Mouse (Mus musculus) neutrophil, adult 5-6 weeks (primary cell): Measurements from ENCODE around the gene Ap4m1. TPM values are rescaled to one million over a fixed set of nuclear protein-coding genes. Genes with fewer than 3 reads are reported as not detected.
A peak's percentile ranks its signal among the peaks of the same experiment; 100 is the strongest.
"Not testable (repeated sequence)": the region's sequence is repeated elsewhere in the genome, so short reads cannot be mapped to it uniquely, and the experiment has no call there.

ENCODE experiments used
- ATAC-seq: fragments of 151-379, 151-347 bp; 2 replicates; pipeline ENCODE4 v1.8.0; 2017; ENCODE audit warnings: mild to moderate bottlenecking, moderate TSS enrichment; ENCODE audit not compliant: insufficient number of reproducible peaks, poor library complexity, low FRiP score, severe bottlenecking; ENCODE audit errors: extremely low read depth
- total RNA-seq: library from RNA; stranded (forward); fragments of 200-1000 nt; gene quantifications from 2 replicates; pipeline ENCODE4 v1.2.3, GENCODE M21; 2017

Ap4m1 gene
- total RNA-seq, 1 experiment from 2014 or later = 18.4 TPM

- ATAC-seq = peak; percentile 62; the same call in 1 of the 2 replicates
Observed at GRCm38 (mm10) chr5:138193771-138194727, 22.2 kb downstream of the Ap4m1 start, which contains the start of gene Mblac1. Gene Mblac1, plus strand, starts transcription at chr5:138194314.

GRCm38 (mm10) chr5:138194755-138195345 lies 23.0 kb downstream of the Ap4m1 start:
- ATAC-seq = no peak

GRCm38 (mm10) chr5:138195463-138195862 lies 23.7 kb downstream of the Ap4m1 start:
- ATAC-seq = no peak

GRCm38 (mm10) chr5:138199576-138199975 lies 27.8 kb downstream of the Ap4m1 start:
- ATAC-seq = no peak

- no peak for ATAC-seq
Observed at GRCm38 (mm10) chr5:138202086-138202485, 30.3 kb downstream of the Ap4m1 start.

- ATAC-seq = no peak
Observed at GRCm38 (mm10) chr5:138207253-138207652, 35.5 kb downstream of the Ap4m1 start.

- no peak for ATAC-seq
Observed at GRCm38 (mm10) chr5:138207873-138208272, 36.1 kb downstream of the Ap4m1 start.

GRCm38 (mm10) chr5:138216632-138217031 lies 44.8 kb downstream of the Ap4m1 start:
- ATAC-seq = not testable (repeated sequence)

- no peak for ATAC-seq
Observed at GRCm38 (mm10) chr5:138219864-138220263, 48.1 kb downstream of the Ap4m1 start.

GRCm38 (mm10) chr5:138222111-138222510 lies 50.3 kb downstream of the Ap4m1 start:
- ATAC-seq = peak; percentile 90

- no peak for ATAC-seq
Observed at GRCm38 (mm10) chr5:138223287-138223686, 51.5 kb downstream of the Ap4m1 start.

- ATAC-seq = no peak
Observed at GRCm38 (mm10) chr5:138225700-138226099, 53.9 kb downstream of the Ap4m1 start, which contains the start of gene Nxpe5. Gene Nxpe5, plus strand, starts transcription at chr5:138225898.

GRCm38 (mm10) chr5:138226491-138226890 lies 54.7 kb downstream of the Ap4m1 start:
- no peak for ATAC-seq

GRCm38 (mm10) chr5:138227367-138227766 lies 55.6 kb downstream of the Ap4m1 start:
- ATAC-seq = peak; percentile 56; the same call in 1 of the 2 replicates

- peak; percentile 53 for ATAC-seq
Observed at GRCm38 (mm10) chr5:138228026-138228425, 56.2 kb downstream of the Ap4m1 start.

- no peak for ATAC-seq
Observed at GRCm38 (mm10) chr5:138229511-138229910, 57.7 kb downstream of the Ap4m1 start.
